Mouse (Mus musculus) spleen, adult 2 months (tissue): Measurements from ENCODE around the gene Lig4. TPM values are rescaled to one million over a fixed set of nuclear protein-coding genes. Genes with fewer than 3 reads are reported as not detected.

Experiments
- DNase-seq, 2 experiments: peaks; one replicate each; pipeline versions ENCODE4 v3.0.0 to v3.0.0-alpha.2; 2012 to 2021; ENCODE audit warnings: low spot score in 2 of 2, low read depth in 1 of 2
- H3K27ac ChIP-seq: fragments of 200-500 bp; 2 replicates; pipeline ENCODE4 v1.5.1; 2012; ENCODE audit warnings: low read length, inconsistent platforms; ENCODE audit not compliant: insufficient read depth
- H3K27me3 ChIP-seq: fragments of 200-500 bp; 2 replicates; pipeline ENCODE4 v1.6.1; 2012; ENCODE audit warnings: mild to moderate bottlenecking, moderate library complexity, low read length, inconsistent platforms; ENCODE audit not compliant: control insufficient read depth, insufficient read depth
- H3K36me3 ChIP-seq: fragments of 200-500 bp; 2 replicates; pipeline ENCODE4 v1.6.1; 2012; ENCODE audit warnings: mild to moderate bottlenecking, low read length, inconsistent platforms; ENCODE audit not compliant: control insufficient read depth, insufficient read depth
- H3K4me1 ChIP-seq: fragments of 200-500 bp; 2 replicates; pipeline ENCODE4 v1.6.1; 2011; ENCODE audit warnings: inconsistent platforms; ENCODE audit not compliant: control insufficient read depth, insufficient read depth, insufficient read length
- H3K4me3 ChIP-seq: fragments of 200-500 bp; 2 replicates; pipeline ENCODE4 v1.5.1; 2011; ENCODE audit warnings: mild to moderate bottlenecking, inconsistent platforms; ENCODE audit not compliant: insufficient read depth, insufficient read length; ENCODE audit errors: extremely low read depth
- CTCF ChIP-seq: fragments of 200-500 bp; IDR thresholded peaks from 2 replicates; pipeline ENCODE4 v1.5.1; 2011; ENCODE audit warnings: mild to moderate bottlenecking, inconsistent platforms; ENCODE audit not compliant: insufficient read depth, insufficient read length, insufficient replicate concordance; ENCODE audit errors: extremely low read depth
- POLR2A ChIP-seq: fragments of 200-500 bp; IDR thresholded peaks from 2 replicates; pipeline ENCODE4 v1.6.1; 2011; ENCODE audit warnings: low read depth, low read length, inconsistent platforms
- WGBS: fragments of 180-500 bp; shearing (Covaris S2); methylation state at CpG from one replicate; pipeline ENCODE4 v1.1.7; 2018; 5-methylcytosine and 5-hydroxymethylcytosine counted together
- polyA plus RNA-seq: library from polyadenylated mRNA; depleted of rRNA; stranded (reverse); fragments of >200 nt; gene quantifications from 2 replicates; pipeline ENCODE4 v1.2.3, GENCODE M21; 2012; rRNA removed

The Lig4 gene
- polyA plus RNA-seq, 1 experiment = 1.1 TPM

DNA sequence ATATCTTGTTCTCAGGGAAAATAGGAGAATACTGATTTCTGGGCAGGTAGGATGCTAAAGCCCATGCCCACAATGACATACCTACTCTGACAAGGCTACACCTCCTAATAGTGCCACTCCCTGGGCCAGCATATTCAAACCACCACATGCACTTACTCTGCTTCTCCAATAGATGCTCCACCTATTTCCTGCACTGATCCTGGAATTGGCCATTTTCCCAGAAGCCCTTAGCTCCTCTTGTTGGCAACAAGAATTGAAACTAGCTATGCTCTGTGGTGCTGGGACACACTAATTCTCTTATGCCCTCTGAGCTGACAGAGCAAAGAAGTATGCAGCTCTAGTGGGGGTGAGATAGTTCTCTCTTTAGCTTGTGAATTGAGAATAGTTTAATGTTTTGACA lies 44.8 kb downstream of the Lig4 start:
- no peaks in the 10 kb centered on the region for H3K27me3 ChIP-seq
- H3K4me1 ChIP-seq = no peaks in the 10 kb centered on the region
- H3K27ac ChIP-seq = no peak overlapping the region
- no peak for DNase-seq
- no peak for TF ChIP-seq POLR2A
- TF ChIP-seq CTCF = no peak
- no peaks in the 10 kb centered on the region for H3K36me3 ChIP-seq
- H3K4me3 ChIP-seq = no peak overlapping the region

GRCm38 (mm10) chr8:9929746-9930445 lies 47.6 kb downstream of the Lig4 start:
- TF ChIP-seq CTCF (no peak), POLR2A (no peak)
- no peak for DNase-seq
- 83% methylated on average over 14 of the region's 14 CpGs for WGBS
- no peaks in the 10 kb centered on the region for H3K27me3 ChIP-seq
- no peak overlapping the region for H3K27ac ChIP-seq
- no peak overlapping the region for H3K4me3 ChIP-seq
- H3K4me1 ChIP-seq = no peaks in the 10 kb centered on the region
- H3K36me3 ChIP-seq = no peaks in the 10 kb centered on the region

Other genes starting within 250 kb of the Lig4 start
- gene Fam155a, start 206.5 kb downstream of the Lig4 start, polyA plus RNA-seq = not detected in 2 replicates
- not detected in 2 replicates for gene Gm10217, start 113.4 kb downstream of the Lig4 start, polyA plus RNA-seq
- gene Abhd13, start within 50 bp of the Lig4 start, polyA plus RNA-seq = 2.9 and 3.0 TPM in 2 replicates
- 6.6 and 11.3 TPM in 2 replicates for gene Tnfsf13b, start 28.8 kb upstream of the Lig4 start, polyA plus RNA-seq
- 0.39 and 0.46 TPM in 2 replicates for gene Myo16, start 176.2 kb upstream of the Lig4 start, polyA plus RNA-seq